Mouse (Mus musculus) hindbrain, postnatal 0 days (tissue): ENCODE results near the gene Nags. TPM values are rescaled to one million over a fixed set of nuclear protein-coding genes. Genes with fewer than 3 reads are reported as not detected.

Experiments
- ATAC-seq: fragments of 200-750 bp; cut with Nextera tagmentation; 2 replicates; pipeline ENCODE4 v1.8.0; 2017; ENCODE audit warnings: mild to moderate bottlenecking, moderate TSS enrichment, moderate library complexity
- DNase-seq: peaks from one replicate; pipeline ENCODE4 v3.0.0-alpha.2; 2015; ENCODE audit warnings: low spot score
- H3K27ac ChIP-seq: fragments of 300-500 bp; sonication (generic); 2 replicates; pipeline ENCODE4 v1.5.1; 2014; ENCODE audit warnings: mild to moderate bottlenecking
- H3K27me3 ChIP-seq: fragments of 300-500 bp; sonication (generic); 2 replicates; pipeline ENCODE4 v1.6.1; 2014; ENCODE audit warnings: low read length, mixed read lengths; ENCODE audit not compliant: insufficient read depth
- H3K36me3 ChIP-seq: fragments of 300-500 bp; sonication (generic); 2 replicates; pipeline ENCODE4 v1.6.1; 2014; ENCODE audit warnings: low read length, mixed read lengths; ENCODE audit not compliant: insufficient read depth
- H3K4me1 ChIP-seq: fragments of 300-500 bp; sonication (generic); 2 replicates; pipeline ENCODE4 v1.6.1; 2014; ENCODE audit warnings: antibody characterized with exemption, low read length, mixed read lengths; ENCODE audit not compliant: insufficient read depth
- H3K4me2 ChIP-seq: fragments of 300-500 bp; sonication (generic); 2 replicates; pipeline ENCODE4 v1.6.1; 2014; ENCODE audit warnings: low read depth, mild to moderate bottlenecking, low read length, moderate library complexity, mixed read lengths
- H3K4me3 ChIP-seq: fragments of 300-500 bp; sonication (generic); 2 replicates; pipeline ENCODE4 v1.5.1; 2014; ENCODE audit warnings: low read length
- H3K9ac ChIP-seq: fragments of 300-500 bp; sonication (generic); replicated peaks from 2 replicates; pipeline ENCODE4 v1.6.1; 2014; ENCODE audit warnings: mild to moderate bottlenecking, low read length, moderate library complexity, mixed read lengths
- H3K9me3 ChIP-seq: fragments of 300-500 bp; sonication (generic); 2 replicates; pipeline ENCODE4 v1.6.1; 2016; ENCODE audit warnings: low read length, mixed read lengths
- CTCF ChIP-seq: IDR thresholded peaks from 2 replicates; pipeline ENCODE4 v1.5.1; 2016; ENCODE audit warnings: antibody characterized with exemption, control low read depth, low read depth
- WGBS: fragments of 180-500 bp; shearing (Covaris S2); extraction: QIAGEN DNeasy Blood & Tissue Kit; methylation state at CpG from one replicate; pipeline ENCODE4 v1.1.7; 2014; 5-methylcytosine and 5-hydroxymethylcytosine counted together
- polyA plus RNA-seq: library from polyadenylated mRNA; unstranded; fragments of >200 nt; fragmentation: Nextera tagmentation; extraction: Ambion mirVana; gene quantifications from 2 replicates; pipeline ENCODE4 v1.2.1, GENCODE M21; 2015
- total RNA-seq: library from RNA; depleted of rRNA; stranded (reverse); fragments of >200 nt; gene quantifications from 2 replicates; pipeline ENCODE4 v1.2.3, GENCODE M21; 2014

Nags gene
- total and polyA plus RNA-seq, 2 experiments from 2014 or later: 0.09 TPM; not detected in 1

DNA sequence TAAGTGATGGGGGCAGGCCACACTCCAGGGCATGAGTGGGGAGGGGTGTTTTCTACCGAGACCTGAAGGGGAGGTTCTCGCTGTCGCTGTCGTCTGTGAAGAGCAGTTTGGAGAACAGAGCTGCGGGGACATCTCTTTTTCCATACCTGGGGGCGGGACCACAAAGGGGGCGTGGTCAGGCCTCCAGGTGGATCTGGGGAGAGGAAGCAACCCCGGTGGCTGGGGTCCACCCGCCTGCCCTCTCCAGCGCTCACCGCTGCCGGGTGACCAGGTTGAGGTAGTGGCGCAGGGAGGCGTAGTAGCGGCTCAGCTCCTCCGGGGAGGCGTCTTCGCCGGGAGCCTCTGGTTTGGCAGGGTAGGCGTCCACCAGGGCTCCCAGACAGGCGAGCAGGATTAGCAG, 38.4 kb upstream of the Nags start:
- Histone ChIP-seq H3K4me1 (no peaks in the 10 kb centered on the region), H3K4me3 (no peak overlapping the region), H3K9me3 (no peaks in the 10 kb centered on the region), H3K9ac (no peak overlapping the region), H3K27me3 (peaks cover 50% of the 10 kb centered on the region), H3K27ac (no peak overlapping the region), H3K36me3 (no peaks in the 10 kb centered on the region), H3K4me2 (no peak overlapping the region)
- ATAC-seq (no peak), DNase-seq (no peak)
- WGBS: 2% methylated on average over 21 of the region's 21 CpGs
- TF ChIP-seq CTCF: no peak

DNA sequence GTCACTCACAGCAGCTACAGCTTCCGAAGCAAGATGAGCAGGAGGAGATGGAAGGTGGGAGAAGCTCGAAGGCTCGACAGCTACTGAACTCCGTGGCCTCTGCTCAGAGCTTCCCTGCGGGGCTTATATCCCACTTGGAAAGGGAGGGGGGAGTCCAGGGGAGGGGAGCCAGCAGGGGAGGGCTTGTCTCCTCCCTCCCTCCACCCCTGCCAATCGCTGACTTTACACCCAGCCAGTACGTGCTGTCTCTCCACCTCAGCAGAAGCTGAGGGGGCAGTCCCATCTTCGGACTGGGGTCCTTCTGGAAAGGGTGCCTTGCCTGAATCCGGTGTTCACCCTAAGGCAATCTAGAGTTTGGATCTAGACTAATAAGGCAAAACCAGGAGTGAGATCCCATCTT, 37.6 kb upstream of the Nags start, which contains the start of gene Pyy:
Gene Pyy, minus strand, starts transcription at position 101 of the 400 bp plus-strand sequence.
- WGBS: 13% methylated on average over 9 of the region's 9 CpGs
- no peak within 1 kb of the TSS for H3K4me2 ChIP-seq
- no peak for ATAC-seq
- DNase-seq: no peak
- no peak within 1 kb of the TSS for H3K9ac ChIP-seq
- no peak within 1 kb of the TSS for H3K27ac ChIP-seq
- H3K36me3 ChIP-seq: no peaks in the 10 kb centered on the region
- TF ChIP-seq CTCF: no peak
- H3K4me1 ChIP-seq: no peaks in the 10 kb centered on the region
- no peak within 1 kb of the TSS for H3K4me3 ChIP-seq
- peaks cover 50% of the 10 kb centered on the region for H3K27me3 ChIP-seq
- H3K9me3 ChIP-seq: no peaks in the 10 kb centered on the region

DNA sequence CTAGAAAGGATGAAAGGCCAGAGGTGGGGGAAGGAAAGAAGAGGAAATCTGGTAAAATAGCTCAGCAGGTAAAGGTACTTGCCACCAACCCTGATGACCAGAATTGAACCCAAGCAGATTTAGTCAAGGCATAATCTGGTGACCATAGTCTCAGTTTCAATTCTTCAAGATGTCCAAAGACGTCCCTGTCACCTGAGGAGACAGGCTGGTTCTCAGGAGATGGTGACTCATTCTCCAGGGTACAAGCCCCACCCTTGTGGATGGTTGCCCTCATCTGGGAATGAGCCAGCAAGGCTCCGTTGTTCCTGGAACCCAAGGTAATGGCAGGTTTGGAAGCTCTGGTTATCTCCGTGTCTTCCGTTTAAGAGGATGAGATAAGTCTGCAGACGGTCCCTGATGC, 33.7 kb upstream of the Nags start:
- Histone ChIP-seq H3K9ac (no peak overlapping the region), H3K9me3 (no peaks in the 10 kb centered on the region), H3K27me3 (peaks cover 25% of the 10 kb centered on the region), H3K4me2 (no peak overlapping the region), H3K4me3 (no peak overlapping the region), H3K36me3 (no peaks in the 10 kb centered on the region), H3K4me1 (no peaks in the 10 kb centered on the region), H3K27ac (no peak overlapping the region)
- no peak for TF ChIP-seq CTCF
- DNase-seq (no peak), ATAC-seq (no peak)
- 83% methylated on average over 5 of the region's 5 CpGs for WGBS

DNA sequence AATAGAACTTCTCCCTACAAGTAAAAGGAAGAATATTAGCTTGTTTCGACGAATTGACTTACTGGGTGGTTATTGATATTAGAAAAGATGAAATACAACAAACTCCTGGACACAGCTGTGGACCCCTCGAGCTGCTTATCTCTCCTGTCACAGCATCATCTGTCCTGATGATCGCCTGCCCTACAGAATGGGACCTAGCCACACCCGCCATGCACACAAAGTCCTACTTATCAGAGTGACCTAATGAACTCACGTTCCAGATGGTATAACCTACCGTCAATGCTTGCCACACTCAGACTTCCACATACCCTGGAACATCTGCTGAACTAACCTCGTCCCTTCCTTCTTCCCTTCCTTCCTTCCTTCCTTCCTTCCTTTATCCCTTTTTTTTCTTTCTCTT, 29.1 kb upstream of the Nags start:
- H3K27me3 ChIP-seq: no peaks in the 10 kb centered on the region
- 85% methylated on average over 8 of the region's 8 CpGs for WGBS
- no peak overlapping the region for H3K9ac ChIP-seq
- H3K36me3 ChIP-seq: no peaks in the 10 kb centered on the region
- no peaks in the 10 kb centered on the region for H3K9me3 ChIP-seq
- DNase-seq (no peak), ATAC-seq (no peak)
- H3K4me3 ChIP-seq: no peak overlapping the region
- no peaks in the 10 kb centered on the region for H3K4me1 ChIP-seq
- H3K27ac ChIP-seq: no peak overlapping the region
- H3K4me2 ChIP-seq: no peak overlapping the region
- no peak for TF ChIP-seq CTCF

DNA sequence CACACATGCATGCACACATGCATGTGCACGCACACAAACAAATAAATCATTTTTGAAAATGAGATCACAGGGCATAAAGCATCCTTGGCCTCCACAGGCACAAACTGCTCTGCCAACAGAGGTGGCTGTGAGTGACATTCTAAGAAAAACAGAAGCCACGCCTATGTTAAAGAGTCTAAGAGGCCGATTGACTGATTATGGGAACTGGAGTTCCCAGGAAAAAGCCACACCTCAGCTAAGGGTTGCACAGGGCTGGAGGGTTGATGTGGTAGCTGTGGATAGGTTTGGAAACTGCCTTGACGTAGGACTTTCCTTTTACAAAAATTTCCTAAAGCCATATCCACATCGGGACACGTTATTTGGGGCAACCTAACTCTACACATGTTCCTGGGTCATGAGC, 27.9 kb upstream of the Nags start:
- Histone ChIP-seq H3K4me2 (no peak overlapping the region), H3K4me1 (no peaks in the 10 kb centered on the region), H3K27ac (no peak overlapping the region), H3K27me3 (no peaks in the 10 kb centered on the region), H3K4me3 (no peak overlapping the region), H3K9ac (no peak overlapping the region), H3K9me3 (no peaks in the 10 kb centered on the region), H3K36me3 (no peaks in the 10 kb centered on the region)
- ATAC-seq (no peak), DNase-seq (no peak)
- TF ChIP-seq CTCF: no peak
- WGBS: 79% methylated on average over 6 of the region's 6 CpGs

DNA sequence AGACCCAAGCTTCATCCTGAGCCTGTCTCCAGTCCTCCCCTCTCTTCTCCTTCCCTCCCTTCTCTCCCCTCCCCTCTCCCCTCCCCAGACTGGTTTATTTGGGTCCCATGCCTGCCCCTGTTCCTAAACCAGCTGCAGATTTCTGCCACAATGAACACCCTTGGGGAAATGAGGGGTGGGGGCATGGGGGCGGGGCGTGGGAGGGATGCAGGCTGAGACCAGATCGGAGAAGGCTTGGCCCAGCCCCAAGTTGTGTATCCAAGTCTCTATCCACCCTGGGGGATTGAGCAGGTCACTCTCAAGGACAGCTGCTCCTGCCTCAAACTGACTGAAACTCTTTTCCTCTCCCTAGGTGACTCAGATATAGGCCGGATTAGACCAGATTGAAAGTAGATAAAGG, 10.8 kb upstream of the Nags start:
- ATAC-seq: 0 out of 2 replicates have a peak, but pooled peaks have one; percentile 49
- Histone ChIP-seq H3K9ac (no peak overlapping the region), H3K27me3 (no peaks in the 10 kb centered on the region), H3K4me2 (no peak overlapping the region), H3K27ac (no peak overlapping the region), H3K4me1 (no peaks in the 10 kb centered on the region), H3K4me3 (no peak overlapping the region), H3K36me3 (no peaks in the 10 kb centered on the region), H3K9me3 (no peaks in the 10 kb centered on the region)
- no peak for TF ChIP-seq CTCF
- WGBS: 20% methylated on average over 4 of the region's 4 CpGs
- DNase-seq: peak; percentile 69

DNA sequence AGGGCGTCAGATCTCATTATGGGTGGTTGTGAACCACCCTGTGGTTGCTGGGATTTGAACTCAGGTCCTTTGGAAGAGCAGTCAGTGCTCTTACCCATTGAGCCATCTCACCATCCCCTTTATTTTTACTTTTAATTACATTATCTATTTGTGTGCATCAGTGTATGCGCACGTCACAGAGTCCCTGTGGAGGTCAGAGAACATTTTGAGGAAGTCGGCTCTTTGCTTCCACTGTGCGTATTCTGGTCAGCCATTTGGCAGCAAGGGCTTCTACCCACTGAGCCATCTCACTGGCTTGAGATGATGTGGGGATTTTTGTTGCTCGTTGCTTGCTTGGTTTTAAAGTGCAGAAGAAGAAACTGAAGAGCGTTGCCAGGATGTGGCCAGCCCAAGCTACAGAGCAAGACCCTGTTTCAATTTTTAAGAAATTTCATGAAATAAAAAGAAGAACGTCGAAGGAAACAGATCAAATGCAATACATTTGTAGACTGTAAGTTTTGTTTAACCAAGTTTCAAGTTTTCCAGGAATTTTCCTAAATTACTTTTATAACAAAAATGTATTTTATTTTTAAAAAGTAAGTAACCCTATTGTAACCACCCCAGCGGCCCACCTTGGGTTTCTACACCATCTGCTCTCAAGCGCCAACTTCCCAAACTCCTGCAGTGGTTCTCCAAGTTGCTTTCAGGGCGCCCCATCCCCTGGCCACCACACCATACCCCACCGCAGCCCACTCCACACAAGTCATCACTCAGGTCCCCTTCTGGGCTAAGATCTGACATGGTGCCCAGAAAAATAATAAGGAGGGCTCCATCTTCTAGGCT, 7.5 kb upstream of the Nags start:
- Histone ChIP-seq H3K9ac (0 out of 2 replicates have a peak overlapping the region, but pooled peaks have one; percentile 9), H3K27ac (no peak overlapping the region), H3K4me1 (no peaks in the 10 kb centered on the region), H3K4me3 (peak overlapping the region; percentile 16), H3K9me3 (no peaks in the 10 kb centered on the region), H3K27me3 (no peaks in the 10 kb centered on the region), H3K36me3 (no peaks in the 10 kb centered on the region), H3K4me2 (peak overlapping the region; percentile 59)
- WGBS: 44% methylated on average over 13 of the region's 13 CpGs
- TF ChIP-seq CTCF: no peak
- no peak for DNase-seq
- no peak for ATAC-seq
